Mouse (Mus musculus) central nervous system, embryonic 18 days (tissue): ENCODE results near the gene Psmc3ip. TPM values are rescaled to one million over a fixed set of nuclear protein-coding genes. Genes with fewer than 3 reads are reported as not detected.

Experiments
- polyA plus RNA-seq: library from polyadenylated mRNA; depleted of rRNA; stranded (reverse); fragments of >200 nt; gene quantifications from 2 replicates; pipeline ENCODE4 v1.2.3, GENCODE M21; 2012; rRNA removed

Gene Psmc3ip
- polyA plus RNA-seq = 19.1 and 19.5 TPM in 2 replicates

GRCm38 (mm10) chr11:101095314-101096024 lies at the start of gene Psmc3ip:
Psmc3ip (minus strand) TSS chr11:101095436.

GRCm38 (mm10) chr11:101119761-101120544 lies 24.7 kb upstream of the Psmc3ip start, which contains the start of the genes Retreg3 and Tubg1:
Retreg3 (minus strand) TSS chr11:101119893.
Tubg1 (plus strand) TSS chr11:101119938.

GRCm38 (mm10) chr11:101086756-101087681 lies 8.2 kb downstream of the Psmc3ip start, which contains the start of gene Mlx:
Mlx (plus strand) TSS chr11:101087277.

GRCm38 (mm10) chr11:101082208-101083082 lies 12.8 kb downstream of the Psmc3ip start, which contains the start of gene Coasy:
Coasy (plus strand) TSS chr11:101082565.

GRCm38 (mm10) chr11:101078121-101078520 lies 17.1 kb downstream of the Psmc3ip start, which contains the start of gene Hsd17b1:
Hsd17b1 (plus strand) TSS chr11:101078411.

GRCm38 (mm10) chr11:101069391-101070188 lies 25.6 kb downstream of the Psmc3ip start, which contains the start of gene Naglu:
Naglu (plus strand) TSS chr11:101070012.

Other genes starting within 250 kb of the Psmc3ip start
- 15.2 and 16.0 TPM in 2 replicates for gene Stat5b, start 244.7 kb downstream of the Psmc3ip start, polyA plus RNA-seq
- 1.7 and 1.8 TPM in 2 replicates for gene Stat5a, start 236.1 kb downstream of the Psmc3ip start, polyA plus RNA-seq
- gene Stat3, start 155.9 kb downstream of the Psmc3ip start, polyA plus RNA-seq = 26.7 and 33.0 TPM in 2 replicates
- 20.1 and 21.2 TPM in 2 replicates for gene Cavin1, start 124.5 kb downstream of the Psmc3ip start, polyA plus RNA-seq
- 186 and 202 TPM in 2 replicates for gene Atp6v0a1, start 86.0 kb downstream of the Psmc3ip start, polyA plus RNA-seq
- 10.6 and 11.5 TPM in 2 replicates for gene Naglu, start 25.4 kb downstream of the Psmc3ip start, polyA plus RNA-seq
- 0.63 and 0.65 TPM in 2 replicates for gene Hsd17b1, start 17.0 kb downstream of the Psmc3ip start, polyA plus RNA-seq
- 49.3 and 50.2 TPM in 2 replicates for gene Coasy, start 12.9 kb downstream of the Psmc3ip start, polyA plus RNA-seq
- 65.4 and 71.6 TPM in 2 replicates for gene Mlx, start 8.2 kb downstream of the Psmc3ip start, polyA plus RNA-seq
- gene Retreg3, start 24.5 kb upstream of the Psmc3ip start, polyA plus RNA-seq = 66.9 and 68.5 TPM in 2 replicates
- 15.2 and 15.6 TPM in 2 replicates for gene Tubg1, start 24.5 kb upstream of the Psmc3ip start, polyA plus RNA-seq
- gene Tubg2, start 60.5 kb upstream of the Psmc3ip start, polyA plus RNA-seq = 31.8 and 33.7 TPM in 2 replicates
- gene Cntnap1, start 75.1 kb upstream of the Psmc3ip start, polyA plus RNA-seq = 7.4 and 9.2 TPM in 2 replicates
- gene Plekhh3, start 75.9 kb upstream of the Psmc3ip start, polyA plus RNA-seq = 6.5 and 7.9 TPM in 2 replicates
- gene Ccr10, start 80.0 kb upstream of the Psmc3ip start, polyA plus RNA-seq = 0.21 and 0.28 TPM in 2 replicates
- gene Ezh1, start 131.0 kb upstream of the Psmc3ip start, polyA plus RNA-seq = 37.9 and 39.6 TPM in 2 replicates
- 79.4 and 81.7 TPM in 2 replicates for gene Ramp2, start 150.6 kb upstream of the Psmc3ip start, polyA plus RNA-seq
- gene Vps25, start 158.3 kb upstream of the Psmc3ip start, polyA plus RNA-seq = 56.9 and 58.5 TPM in 2 replicates
- gene Wnk4, start 165.1 kb upstream of the Psmc3ip start, polyA plus RNA-seq = 4.4 and 5.4 TPM in 2 replicates
- gene Cntd1, start 183.6 kb upstream of the Psmc3ip start, polyA plus RNA-seq = 0.66 and 0.69 TPM in 2 replicates
- gene Coa3, start 183.7 kb upstream of the Psmc3ip start, polyA plus RNA-seq = 165 and 213 TPM in 2 replicates
- 115 and 124 TPM in 2 replicates for gene Becn1, start 206.8 kb upstream of the Psmc3ip start, polyA plus RNA-seq
- gene Psme3, start 220.8 kb upstream of the Psmc3ip start, polyA plus RNA-seq = 103 and 105 TPM in 2 replicates
- gene Aoc2, start 229.6 kb upstream of the Psmc3ip start, polyA plus RNA-seq = 7.0 and 7.4 TPM in 2 replicates
- 0.52 and 0.82 TPM in 2 replicates for gene Aoc3, start 235.2 kb upstream of the Psmc3ip start, polyA plus RNA-seq